Mouse (Mus musculus) thymus, postnatal 36 days (tissue): Measurements from ENCODE around the gene Atp6v1e1.

ENCODE experiments used
- DNase-seq, 2 experiments: peaks; one replicate each; pipeline ENCODE4 v3.0.0; 2022; ENCODE audit warnings: mixed read lengths in 2 of 2

The Atp6v1e1 gene

GRCm38 (mm10) chr6:120761151-120761550 lies 61.4 kb downstream of the Atp6v1e1 start:
- DNase-seq, result peak; percentile 59 to 73

- no peak for DNase-seq
These were observed 76.2 kb downstream of the Atp6v1e1 start for GRCm38 (mm10) chr6:120746416-120746815.
